Mouse (Mus musculus): ENCODE results near the gene Cdk9.

The Cdk9 gene

DNA sequence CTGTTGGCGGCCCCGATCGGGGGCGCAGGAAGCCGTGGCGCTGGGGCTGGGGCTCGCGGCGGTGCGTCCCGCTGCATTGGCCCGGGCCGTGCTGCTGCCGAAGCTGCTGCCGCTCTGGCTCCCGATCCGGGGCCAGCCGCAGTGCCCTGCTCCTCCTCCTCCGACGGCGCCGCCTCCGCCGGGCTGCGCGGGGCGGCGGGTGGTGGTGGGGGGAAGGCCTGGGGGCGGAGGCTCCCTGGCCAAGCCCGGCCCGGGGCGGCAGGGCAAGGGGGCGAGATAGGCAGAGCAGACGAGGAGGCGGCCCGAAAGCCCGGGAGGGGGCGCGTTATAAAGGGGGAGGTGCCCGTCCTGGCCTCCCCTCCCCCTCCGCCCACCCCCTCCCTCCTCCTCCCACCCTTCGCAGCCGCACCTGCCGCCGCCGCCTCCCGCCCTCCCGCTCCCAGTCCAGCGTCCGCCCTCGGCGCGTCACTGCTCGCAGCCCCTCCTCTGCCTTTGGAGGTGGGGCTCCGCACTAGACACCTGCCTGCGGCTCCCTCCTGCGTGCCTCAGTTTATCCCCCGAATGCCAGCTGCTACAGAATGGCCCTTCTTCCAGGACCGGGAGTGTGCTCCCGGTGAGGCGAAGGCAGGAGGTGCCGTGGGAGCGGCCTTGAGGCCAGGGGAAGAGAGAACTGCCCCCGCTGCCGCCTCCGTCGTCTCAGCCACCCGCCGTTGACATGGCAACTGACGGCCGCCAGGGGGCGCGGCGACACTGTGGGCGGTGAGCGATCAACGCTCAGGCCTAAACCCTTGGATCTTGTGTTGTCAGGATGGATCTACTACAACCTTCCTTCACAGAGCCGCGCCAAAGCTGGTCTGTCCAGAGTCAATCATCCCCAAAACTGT is at the start of gene Cdk9:
Gene Cdk9 (minus strand): TSS at position 143 of the 884 bp plus-strand sequence.
- DNase-seq (ENCODE audit: low spot score) = peak; percentile 88

DNA sequence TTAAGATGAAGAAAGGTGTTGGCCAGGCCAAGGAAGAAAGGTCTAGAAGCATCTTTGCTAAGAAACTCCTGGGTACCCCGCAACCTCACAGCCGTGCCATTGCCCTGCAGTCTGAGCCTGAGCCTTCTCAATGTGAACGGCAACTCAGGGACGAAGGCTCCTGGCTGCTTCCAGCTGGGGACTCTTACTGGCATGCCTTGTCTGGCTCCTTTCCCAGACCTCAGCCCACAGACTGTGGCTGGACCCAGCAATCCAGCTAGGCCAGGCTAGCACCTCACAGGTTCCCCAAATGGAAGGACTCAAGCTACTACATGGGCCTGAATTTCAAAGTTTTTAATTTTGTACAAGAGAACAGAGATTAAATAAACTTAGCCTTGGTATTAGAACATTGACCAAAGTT is 49.0 kb upstream of the Cdk9 start:
- DNase-seq (ENCODE audit: low spot score) = no peak

DNA sequence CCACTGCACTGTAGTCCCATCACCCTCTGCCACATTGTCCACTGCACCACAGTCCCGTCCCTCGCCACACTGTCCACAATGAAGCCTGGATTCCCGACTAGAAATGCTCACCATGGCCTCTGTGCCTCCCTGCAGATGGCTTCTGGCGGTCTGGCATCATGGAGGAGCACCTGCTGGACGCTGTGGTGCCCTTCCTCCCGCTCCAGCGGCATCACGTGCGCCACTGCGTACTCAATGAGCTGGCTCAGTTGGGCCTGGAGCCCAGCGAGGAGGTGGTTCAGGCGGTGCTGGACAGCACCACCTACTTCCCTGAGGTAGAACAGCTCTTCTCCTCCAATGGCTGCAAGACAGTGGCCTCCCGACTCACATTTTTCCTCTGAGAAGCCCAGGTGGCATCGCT is 48.5 kb upstream of the Cdk9 start:
- no peak for DNase-seq (ENCODE audit: low spot score)

DNA sequence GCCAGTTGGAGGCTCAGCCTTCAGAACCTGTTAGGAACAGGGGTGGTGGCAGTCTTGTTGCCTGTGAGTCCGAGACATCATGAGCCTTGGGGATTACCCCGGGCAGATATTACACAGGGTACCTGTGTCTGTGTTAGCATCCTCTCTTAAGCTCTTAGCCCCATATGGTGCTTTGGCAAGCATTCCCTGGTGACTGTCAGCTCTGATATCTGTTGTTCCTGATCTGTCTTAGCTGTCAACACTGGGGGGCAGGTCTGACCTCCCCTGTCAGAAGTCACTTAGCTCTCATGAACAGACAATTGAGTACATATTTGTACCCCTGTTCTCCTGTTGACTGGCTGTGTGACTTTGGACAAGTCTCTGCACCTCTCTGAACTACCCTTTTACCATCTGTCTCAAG is 46.1 kb upstream of the Cdk9 start:
- DNase-seq (ENCODE audit: low spot score) = no peak

DNA sequence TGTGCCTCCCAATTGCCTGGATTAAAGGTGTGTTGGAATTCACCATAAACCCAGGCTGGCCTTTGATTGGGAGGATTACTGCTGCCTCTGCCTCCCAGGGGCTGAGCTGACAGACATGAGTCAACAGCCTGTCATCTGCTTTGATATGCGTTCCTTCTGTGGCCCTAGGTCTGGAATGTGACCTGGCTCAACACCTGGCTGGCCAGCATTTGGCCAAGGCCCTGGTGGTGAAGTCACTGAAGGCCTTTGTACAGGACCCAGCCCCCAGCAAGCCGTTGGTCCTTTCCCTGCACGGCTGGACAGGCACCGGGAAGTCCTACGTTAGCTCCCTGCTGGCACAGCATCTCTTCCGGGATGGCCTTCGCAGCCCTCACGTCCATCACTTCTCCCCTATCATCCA is 45.6 kb upstream of the Cdk9 start:
- no peak for DNase-seq (ENCODE audit: low spot score)

DNA sequence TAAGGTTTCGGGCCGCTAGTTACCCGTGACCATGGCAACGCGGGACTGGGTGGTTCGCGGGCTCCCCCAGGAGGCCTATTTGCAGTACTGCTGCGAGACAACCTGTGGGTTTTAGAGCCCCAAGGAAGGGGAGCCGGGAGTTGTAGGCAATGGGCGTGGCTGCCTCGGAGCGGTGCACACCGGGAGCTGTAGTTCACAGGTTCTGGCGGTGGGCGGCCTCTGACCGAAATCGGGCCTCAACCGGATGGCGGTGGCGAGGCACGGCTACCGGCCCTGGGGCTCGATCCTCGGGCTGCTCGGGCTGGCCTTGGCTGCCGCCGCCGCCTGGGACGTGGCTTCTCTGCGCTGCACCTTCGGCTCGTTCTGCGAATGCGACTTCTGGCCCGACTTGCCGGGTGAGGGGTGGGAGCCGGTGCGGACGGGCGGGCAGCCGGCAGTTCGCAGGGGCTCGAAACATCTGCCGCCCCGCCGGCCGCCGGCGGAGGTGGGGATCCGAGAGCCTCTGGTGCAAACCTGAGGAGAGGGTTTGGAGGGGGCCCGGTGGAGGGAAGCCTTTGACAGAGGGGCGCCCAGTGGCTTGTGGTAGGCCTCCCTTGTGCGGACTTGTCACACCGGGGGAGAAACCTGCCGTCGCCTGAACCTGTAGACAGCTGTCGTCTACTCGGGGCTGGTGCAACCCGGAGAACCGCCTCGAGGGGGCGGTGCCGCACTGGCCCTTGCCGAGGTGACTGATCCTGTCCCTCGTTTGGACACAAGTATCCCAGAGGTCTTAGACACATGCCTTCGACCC is 44.4 kb upstream of the Cdk9 start, which contains the start of gene Tor2a:
Gene Tor2a (plus strand): TSS at position 179 of the 790 bp plus-strand sequence.
- peak; percentile 95 for DNase-seq (ENCODE audit: low spot score)

DNA sequence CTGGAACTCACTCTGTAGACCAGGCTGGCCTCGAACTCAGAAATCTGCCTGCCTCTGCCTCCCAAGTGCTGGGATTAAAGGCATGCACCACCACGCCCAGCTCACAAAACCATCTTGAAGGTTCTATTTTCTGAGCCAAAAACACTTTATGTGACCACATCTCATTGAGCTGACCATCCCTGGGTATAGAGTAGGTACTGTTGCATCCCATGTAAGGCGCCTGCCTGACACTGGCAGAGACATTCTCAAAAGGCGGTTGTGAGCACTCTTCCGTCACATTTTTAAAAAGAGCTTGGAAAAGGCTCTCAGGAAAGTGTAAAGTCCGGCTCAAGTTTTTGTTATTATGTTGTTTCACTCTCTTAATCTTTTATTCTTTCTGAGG is 43.8 kb upstream of the Cdk9 start:
- no peak for DNase-seq (ENCODE audit: low spot score)

DNA sequence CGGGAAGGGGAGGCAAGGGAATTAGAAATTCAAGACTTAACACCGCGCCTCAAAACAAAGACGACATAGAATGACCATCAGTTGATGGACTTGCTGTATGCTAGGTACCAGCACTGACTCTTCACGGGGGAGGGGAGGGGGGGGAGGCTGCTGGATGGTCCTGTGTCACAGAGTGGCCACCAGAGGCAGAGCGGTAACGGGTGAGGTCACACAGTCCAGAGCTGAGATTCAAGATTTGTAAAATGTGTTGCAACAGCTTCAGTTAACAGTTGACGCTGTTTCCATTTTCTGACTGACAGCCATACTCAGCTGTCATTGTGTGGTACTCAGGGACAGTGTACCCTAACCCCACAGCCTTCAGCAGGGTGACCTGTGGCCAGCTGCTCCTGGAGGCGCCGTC is 39.3 kb upstream of the Cdk9 start:
- DNase-seq (ENCODE audit: low spot score) = no peak

DNA sequence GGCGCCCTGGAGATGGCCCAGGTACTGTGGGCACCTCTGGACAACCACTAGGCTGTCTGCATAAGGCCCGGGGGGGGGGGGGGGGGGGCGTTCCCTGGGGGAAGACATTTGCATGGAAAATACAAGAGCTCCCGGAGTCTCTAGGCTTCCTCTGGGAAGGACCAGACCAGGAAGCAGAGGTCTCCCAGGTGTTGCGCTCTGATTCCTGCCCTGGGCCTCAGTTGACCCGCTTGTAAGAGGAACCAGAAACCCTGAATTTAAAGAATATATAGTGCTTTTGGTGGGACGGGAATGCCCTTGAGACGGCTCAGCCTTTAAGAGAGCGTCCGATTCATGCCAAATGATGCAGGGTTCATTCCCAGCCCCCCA is 38.8 kb upstream of the Cdk9 start:
- DNase-seq (ENCODE audit: low spot score) = no peak

DNA sequence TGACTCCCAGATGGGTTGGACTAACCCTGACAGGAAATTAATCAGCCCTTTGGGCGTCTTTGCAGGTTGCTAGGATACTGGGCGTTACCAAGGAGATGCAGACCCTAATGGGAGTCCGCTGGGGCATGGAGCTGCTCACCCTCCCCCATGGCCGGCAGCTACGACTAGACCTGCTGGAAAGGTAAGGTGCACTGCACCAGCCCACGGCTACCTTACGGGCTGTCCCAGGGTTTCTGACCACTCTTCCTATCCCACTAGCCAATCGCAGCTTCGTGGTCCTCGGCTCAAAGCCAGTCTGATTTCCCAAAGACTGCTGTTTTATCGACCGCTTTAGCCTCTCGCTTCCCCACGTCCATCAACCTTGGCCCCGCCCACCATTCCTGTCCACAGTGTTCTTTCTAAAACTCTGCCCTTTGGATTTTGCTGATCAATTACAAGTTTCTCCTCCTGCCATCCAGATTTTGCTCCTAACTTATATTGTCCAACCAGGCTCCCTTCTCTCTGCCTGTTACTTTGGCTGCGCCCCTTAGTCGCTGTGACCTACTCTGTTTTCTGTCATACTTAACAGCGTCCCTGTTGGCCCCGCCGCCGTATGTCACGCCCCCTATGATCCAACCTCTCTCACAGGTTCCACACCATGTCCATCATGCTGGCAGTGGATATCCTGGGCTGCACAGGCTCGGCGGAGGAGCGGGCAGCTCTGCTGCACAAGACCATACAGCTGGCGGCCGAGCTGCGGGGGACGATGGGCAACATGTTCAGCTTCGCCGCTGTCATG is 38.2 kb upstream of the Cdk9 start:
- DNase-seq (ENCODE audit: low spot score) = no peak

DNA sequence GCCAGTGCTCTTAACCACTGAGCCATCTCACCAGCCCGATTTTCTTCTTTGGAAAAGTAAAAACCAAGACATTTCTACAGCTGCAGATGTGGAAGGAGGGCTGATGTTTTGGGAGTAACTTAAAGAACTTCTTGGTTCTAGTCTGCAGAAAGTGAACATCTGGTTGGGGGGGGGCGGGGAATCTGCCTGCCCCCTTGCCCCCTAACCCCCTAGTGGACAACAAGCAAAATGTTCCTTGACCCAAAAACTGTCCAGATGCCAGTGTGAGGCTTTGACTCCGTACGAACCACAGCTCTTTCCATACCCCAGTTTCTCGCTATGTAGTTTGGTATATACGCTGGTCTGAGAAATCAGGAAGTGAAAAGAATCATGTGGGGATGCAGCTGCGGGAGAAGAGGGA is 37.3 kb upstream of the Cdk9 start:
- DNase-seq (ENCODE audit: low spot score) = no peak

DNA sequence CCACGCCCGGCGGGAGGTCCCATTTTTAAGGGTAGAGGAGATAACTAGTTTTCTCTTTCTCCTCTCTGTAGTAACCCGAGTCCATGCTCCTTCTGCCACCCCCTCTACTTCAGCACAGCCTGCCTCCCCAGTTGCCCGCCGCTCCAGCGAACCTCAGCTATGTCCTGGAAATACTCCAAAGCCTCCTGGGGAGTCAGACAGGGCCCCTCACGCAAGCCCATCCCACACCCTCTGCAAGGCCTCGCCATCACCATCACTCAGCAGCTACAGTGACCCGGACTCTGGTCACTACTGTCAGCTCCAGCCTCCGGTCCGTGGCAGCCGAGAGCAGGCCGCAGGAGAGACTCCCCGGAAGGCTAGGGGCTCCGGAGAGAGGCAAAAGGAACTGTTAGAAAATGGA is 36.2 kb upstream of the Cdk9 start:
- DNase-seq (ENCODE audit: low spot score) = no peak

DNA sequence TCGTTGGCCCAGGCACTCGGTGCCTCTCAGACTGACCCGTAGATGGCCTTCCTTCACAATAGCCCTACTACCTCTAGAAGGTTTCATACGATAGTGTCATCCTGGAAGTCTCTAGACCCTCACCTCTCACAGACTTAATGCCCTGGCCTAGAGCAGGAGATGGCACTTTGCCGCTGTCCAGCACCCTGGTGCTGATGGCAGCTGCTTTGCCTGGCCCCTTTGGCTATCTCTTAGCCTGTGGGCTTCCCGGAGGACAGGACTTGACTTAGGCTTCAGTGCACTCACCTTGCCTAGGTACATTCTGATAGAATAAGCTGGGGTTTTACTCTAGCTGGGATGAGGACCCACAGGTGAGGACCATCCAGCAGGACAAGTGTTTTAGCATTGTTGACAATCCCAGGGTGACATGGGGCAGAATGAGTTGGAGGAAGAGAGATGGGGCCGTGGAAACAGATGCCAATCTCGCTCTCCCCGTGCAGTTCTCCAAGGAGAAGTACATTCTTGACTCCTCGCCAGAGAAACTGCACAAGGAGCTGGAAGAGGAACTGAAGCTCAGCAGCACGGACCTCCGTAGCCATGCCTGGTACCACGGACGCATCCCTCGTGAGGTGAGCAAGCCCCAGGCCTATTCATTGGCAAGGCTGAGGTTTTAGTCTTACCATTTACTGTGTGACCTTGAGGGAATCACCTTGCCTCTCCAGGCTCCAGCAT is 31.6 kb upstream of the Cdk9 start:
- DNase-seq (ENCODE audit: low spot score) = no peak

DNA sequence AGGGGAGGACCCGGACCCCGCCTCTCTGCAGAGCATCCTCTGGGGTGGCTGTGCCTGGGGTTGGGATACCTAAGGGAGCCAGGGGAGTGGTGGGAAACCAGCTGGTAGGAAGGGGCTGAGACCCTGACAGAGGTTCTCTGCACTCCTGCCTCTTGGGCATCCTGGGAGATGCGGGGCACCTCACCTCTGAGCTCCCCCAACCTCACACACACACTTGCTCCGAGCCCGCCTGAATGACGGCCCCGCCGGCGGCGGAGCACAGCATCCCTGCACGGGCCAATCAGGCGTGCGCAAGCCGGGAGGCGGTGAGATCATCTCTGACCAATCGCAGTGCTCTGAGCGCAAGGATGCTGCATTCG is 29.3 kb upstream of the Cdk9 start:
- no peak for DNase-seq (ENCODE audit: low spot score)

DNA sequence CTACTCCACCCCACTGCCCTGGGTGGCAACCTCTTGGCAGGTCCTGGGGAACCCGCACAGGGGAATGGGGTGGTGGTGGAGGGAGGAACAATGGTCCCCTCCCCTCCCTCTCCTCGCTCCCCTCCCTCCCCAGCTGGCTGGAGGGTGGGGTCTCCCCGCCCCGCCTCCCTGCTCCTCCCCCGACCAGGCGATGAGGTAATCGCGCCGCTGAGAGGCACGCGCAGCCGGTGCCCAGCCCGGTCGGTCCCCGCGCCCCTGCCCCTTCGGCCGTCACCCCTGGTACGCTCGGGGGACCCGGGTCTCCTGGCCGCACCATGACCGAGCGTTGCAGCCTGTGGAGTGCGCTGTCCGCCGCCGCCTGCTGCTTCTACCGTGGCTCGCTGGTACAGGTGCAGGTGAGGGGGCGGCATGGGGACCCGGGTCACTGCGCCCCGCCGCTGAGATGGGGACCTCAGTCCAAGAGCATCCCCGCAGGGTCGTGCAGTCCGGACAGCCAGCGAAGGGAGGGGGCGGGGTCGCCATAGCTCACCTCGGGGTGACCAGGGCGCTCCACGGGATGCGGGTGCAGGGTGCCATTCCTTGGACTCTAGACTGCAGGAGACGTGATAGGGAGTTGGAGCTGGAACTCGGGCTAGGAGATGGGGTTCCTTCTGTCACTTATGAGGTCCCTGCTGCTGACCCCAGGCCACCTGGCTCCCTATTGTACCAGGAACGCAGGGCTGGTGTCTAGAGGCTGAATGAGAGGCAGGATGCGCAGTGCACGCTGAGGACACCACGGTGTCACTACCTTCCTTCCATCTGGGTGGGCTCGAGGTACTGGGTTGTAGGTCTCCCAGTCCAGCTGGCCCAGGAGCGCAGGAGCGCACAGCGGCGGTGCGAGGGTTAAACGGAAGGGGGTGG is 28.6 kb upstream of the Cdk9 start:
- no peak for DNase-seq (ENCODE audit: low spot score)

DNA sequence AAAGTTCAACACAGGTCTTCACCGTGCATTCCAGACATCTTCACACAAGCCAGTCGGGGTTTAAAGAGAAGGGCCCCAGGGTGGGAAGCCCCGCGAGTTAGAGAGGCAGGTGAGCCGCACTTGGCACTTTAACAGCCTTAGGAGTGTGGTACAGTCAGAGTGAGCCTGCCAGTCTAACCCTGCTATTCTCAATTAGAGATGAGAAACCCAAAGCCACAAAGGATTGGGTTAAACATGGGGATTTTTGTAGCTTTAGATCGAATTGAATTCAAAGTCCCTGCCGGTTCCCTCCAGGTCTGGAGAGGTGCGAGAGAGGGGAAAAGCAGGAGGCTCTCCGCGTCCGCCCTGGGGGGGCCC is 28.0 kb upstream of the Cdk9 start, which contains the start of gene 6330409D20Rik:
Gene 6330409D20Rik (minus strand): TSS at position 101 of the 357 bp plus-strand sequence.
- no peak for DNase-seq (ENCODE audit: low spot score)

DNA sequence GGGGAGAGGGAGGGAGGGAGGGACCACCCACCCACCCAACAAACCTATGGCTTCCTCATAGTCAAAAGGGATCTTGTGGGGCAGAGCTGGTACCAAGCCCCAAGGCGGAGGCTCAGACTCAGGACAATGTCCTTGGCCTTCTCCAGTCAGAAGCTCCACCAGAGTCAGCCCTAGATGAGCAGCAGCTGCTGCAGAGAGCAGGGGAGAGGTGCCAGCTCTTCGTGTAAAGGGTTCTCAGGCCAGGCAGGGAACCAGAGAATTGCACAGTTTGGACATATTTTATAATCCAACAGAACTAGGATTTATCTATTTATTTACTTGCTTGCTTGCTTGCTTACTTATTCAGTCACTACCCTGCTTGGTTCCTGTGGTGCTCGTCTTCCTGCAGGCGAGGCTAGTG is 26.4 kb upstream of the Cdk9 start:
- DNase-seq (ENCODE audit: low spot score) = no peak

DNA sequence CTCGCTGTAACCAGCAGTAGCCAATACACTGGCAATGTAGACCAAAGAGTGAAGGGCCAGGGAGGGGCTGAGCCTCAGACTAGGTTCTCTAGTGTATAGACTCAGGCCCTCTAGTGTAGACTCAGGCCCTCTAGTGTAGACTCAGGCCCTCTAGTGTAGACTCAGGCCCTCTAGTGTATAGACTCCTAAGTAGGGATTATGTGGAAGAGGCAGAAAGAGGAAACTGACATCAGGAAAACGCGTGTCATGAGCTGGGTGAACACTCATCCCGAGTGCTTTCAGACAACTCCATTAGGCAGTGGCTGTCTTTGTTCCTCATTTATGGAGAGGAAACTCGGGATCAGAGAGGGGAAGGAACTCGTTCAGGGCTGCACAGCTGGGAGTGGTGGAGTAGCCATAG is 24.1 kb upstream of the Cdk9 start:
- no peak for DNase-seq (ENCODE audit: low spot score)

DNA sequence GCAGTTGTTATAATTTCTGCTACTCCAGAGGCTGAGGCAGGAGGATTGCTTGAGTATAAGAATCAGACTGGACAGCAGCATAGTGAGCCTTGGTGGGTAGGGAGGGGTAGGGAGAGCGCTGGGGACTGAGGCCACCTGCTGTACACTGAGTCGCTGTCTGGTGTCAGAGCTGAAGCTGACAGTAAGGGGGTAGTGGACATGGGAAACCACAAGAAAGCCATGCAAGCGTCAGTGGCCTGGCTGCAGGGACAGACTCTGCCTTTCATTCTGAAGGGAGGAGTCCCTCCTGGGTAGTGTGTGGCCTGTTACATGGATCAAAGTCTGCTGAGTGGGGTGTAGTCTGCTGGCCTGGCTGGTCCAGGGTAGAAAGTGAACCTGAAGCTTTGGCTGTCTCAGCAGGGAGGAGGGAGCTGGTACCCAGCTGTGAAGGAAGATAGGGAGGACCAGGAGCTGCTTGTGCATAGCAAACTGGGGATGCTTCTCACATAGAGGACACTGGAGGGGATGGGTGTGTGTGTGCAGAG is 23.5 kb upstream of the Cdk9 start:
- no peak for DNase-seq (ENCODE audit: low spot score)

DNA sequence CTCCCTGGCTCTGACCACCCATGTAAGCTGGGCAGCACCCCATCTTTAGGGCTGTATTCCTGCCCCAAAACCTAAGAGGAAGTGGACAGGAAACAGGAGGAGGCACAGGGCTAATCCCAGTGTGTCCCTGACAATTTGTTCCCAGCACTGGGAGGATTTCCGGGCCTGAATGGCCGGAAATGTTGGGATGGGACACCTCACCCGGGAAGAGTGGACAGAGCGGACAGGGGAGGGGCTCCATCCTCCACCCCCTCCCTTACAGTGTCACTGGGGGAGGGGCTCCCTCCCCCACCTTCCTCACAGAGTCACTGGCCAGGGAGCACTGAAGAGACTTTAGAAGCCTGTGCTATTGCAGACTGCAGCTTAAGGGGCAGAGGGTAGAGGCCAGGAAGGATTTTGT is 22.1 kb upstream of the Cdk9 start:
- DNase-seq (ENCODE audit: low spot score) = no peak

DNA sequence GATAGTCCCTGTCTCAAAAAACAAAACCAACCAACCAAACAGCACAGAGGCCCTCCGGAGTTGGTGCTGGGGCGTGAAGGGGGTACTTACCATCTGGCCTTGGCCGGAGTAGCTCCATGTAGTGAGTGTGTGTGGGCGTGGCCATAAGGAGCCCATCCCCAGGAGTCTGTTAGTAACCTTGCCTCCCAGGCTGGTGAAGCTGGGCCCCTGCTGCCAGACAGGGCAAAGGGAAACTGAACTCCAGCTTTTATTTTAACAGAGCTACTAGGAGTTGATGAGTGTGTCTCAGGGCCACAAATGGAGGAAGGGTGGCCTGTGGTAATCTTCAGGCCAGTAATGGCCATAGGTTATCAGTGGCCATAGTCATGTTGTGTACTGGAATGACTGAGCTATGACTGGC is 21.6 kb upstream of the Cdk9 start:
- no peak for DNase-seq (ENCODE audit: low spot score)
